Mouse (Mus musculus): Measurements from ENCODE around the gene Alk. TPM values are rescaled to one million over a fixed set of nuclear protein-coding genes. Genes with fewer than 3 reads are reported as not detected.

The Alk gene
- polyA plus RNA-seq, 1 experiment from 2014 or later = 0.11 TPM

GRCm38 (mm10) chr17:72076306-72076921 lies 528.0 kb downstream of the Alk start:
- no peak overlapping the region for H3K9ac ChIP-seq (ENCODE audit: low read depth, low read length)
- ATAC-seq (ENCODE audit: low FRiP score, low TSS enrichment) = peak; percentile 83; the same call in 1 of the 2 replicates
- no peaks in the 10 kb centered on the region for H3K36me3 ChIP-seq (ENCODE audit: control insufficient read depth, insufficient read depth, low read length)
- H3K4me2 ChIP-seq (replicated peaks; ENCODE audit: low read depth, low read length) = no peak overlapping the region
- H3K27ac ChIP-seq (ENCODE audit: low read depth, low read length) = no peak overlapping the region
- H3K9me3 ChIP-seq (ENCODE audit: control insufficient read depth, low read length) = no peaks in the 10 kb centered on the region
- H3K4me1 ChIP-seq (ENCODE audit: control insufficient read depth, insufficient read depth, low read length) = no peaks in the 10 kb centered on the region
- H3K4me3 ChIP-seq (ENCODE audit: low read length) = no peak overlapping the region
- 14% methylated on average over 12 of the region's 12 CpGs for WGBS
- H3K27me3 ChIP-seq (ENCODE audit: control insufficient read depth, insufficient read depth, low read length) = no peaks in the 10 kb centered on the region

- Histone ChIP-seq H3K4me1 (ENCODE audit: control insufficient read depth, insufficient read depth, low read length) (no peaks in the 10 kb centered on the region), H3K27ac (ENCODE audit: low read depth, low read length) (no peak overlapping the region), H3K4me2 (replicated peaks; ENCODE audit: low read depth, low read length) (no peak overlapping the region), H3K27me3 (ENCODE audit: control insufficient read depth, insufficient read depth, low read length) (no peaks in the 10 kb centered on the region), H3K9me3 (ENCODE audit: control insufficient read depth, low read length) (no peaks in the 10 kb centered on the region), H3K4me3 (ENCODE audit: low read length) (no peak overlapping the region), H3K36me3 (ENCODE audit: control insufficient read depth, insufficient read depth, low read length) (no peaks in the 10 kb centered on the region), H3K9ac (ENCODE audit: low read depth, low read length) (no peak overlapping the region)
- no peak for ATAC-seq (ENCODE audit: low FRiP score, low TSS enrichment)
- WGBS = 64% methylated on average over 1 of the region's 1 CpGs
These were observed 532.6 kb downstream of the Alk start for GRCm38 (mm10) chr17:72071871-72072270.

- Histone ChIP-seq H3K4me3 (ENCODE audit: low read length) (no peak overlapping the region), H3K36me3 (ENCODE audit: control insufficient read depth, insufficient read depth, low read length) (no peaks in the 10 kb centered on the region), H3K9ac (ENCODE audit: low read depth, low read length) (no peak overlapping the region), H3K4me1 (ENCODE audit: control insufficient read depth, insufficient read depth, low read length) (no peaks in the 10 kb centered on the region), H3K4me2 (replicated peaks; ENCODE audit: low read depth, low read length) (no peak overlapping the region), H3K9me3 (ENCODE audit: control insufficient read depth, low read length) (no peaks in the 10 kb centered on the region), H3K27me3 (ENCODE audit: control insufficient read depth, insufficient read depth, low read length) (no peaks in the 10 kb centered on the region), H3K27ac (ENCODE audit: low read depth, low read length) (no peak overlapping the region)
- 60% methylated on average over 6 of the region's 6 CpGs for WGBS
- ATAC-seq (ENCODE audit: low FRiP score, low TSS enrichment) = no peak
These were observed 536.3 kb downstream of the Alk start for GRCm38 (mm10) chr17:72068176-72068575.

GRCm38 (mm10) chr17:72062978-72063377 lies 541.4 kb downstream of the Alk start:
- Histone ChIP-seq H3K4me3 (ENCODE audit: low read length) (no peak overlapping the region), H3K4me2 (replicated peaks; ENCODE audit: low read depth, low read length) (no peak overlapping the region), H3K9me3 (ENCODE audit: control insufficient read depth, low read length) (no peaks in the 10 kb centered on the region), H3K9ac (ENCODE audit: low read depth, low read length) (no peak overlapping the region), H3K36me3 (ENCODE audit: control insufficient read depth, insufficient read depth, low read length) (no peaks in the 10 kb centered on the region), H3K4me1 (ENCODE audit: control insufficient read depth, insufficient read depth, low read length) (no peaks in the 10 kb centered on the region), H3K27me3 (ENCODE audit: control insufficient read depth, insufficient read depth, low read length) (no peaks in the 10 kb centered on the region), H3K27ac (ENCODE audit: low read depth, low read length) (no peak overlapping the region)
- 84% methylated on average over 3 of the region's 3 CpGs for whole genome bisulfite sequencing
- ATAC-seq (ENCODE audit: low FRiP score, low TSS enrichment) = no peak

DNA sequence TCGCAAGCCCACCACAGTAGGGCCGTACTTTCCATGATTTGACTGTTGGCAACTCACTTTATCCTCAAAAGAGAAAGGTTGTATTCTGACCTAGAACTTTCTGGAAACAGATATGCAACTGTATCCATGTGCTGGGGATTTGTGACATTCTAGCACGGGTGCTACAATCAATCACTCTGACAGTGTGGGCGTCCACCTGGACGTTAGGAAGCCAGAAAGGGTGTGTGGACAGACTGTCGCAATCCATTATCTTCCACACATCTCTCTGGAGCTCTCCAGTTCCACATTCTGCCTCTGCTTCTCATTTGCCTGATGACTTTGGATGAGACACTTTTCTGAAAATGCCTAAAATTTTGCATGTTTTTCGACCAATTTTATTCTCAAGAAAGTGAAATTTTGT lies 545.1 kb downstream of the Alk start:
- ATAC-seq (ENCODE audit: low FRiP score, low TSS enrichment) = no peak
- WGBS = 52% methylated on average over 7 of the region's 7 CpGs
- H3K4me1 ChIP-seq (ENCODE audit: control insufficient read depth, insufficient read depth, low read length) = no peaks in the 10 kb centered on the region

DNA sequence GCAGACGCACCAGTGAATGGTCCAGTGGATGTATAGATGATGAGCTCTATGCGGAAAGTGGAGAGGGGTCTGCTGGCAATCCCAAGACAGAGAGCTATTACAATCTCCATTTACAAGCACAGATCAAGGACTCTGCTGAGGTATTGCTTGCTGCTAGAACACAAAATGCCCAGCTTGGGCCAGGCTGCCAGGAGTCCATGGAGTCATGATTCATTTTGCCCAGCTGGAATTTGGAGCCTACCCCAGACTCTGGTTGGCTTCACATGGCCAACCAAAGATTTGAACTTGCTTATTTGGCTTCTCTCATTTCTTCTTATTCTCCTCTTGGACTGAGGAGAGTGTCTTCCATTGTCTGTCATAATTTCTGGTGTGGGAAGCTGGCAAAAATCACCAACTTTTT lies 558.8 kb downstream of the Alk start:
- Histone ChIP-seq H3K4me2 (replicated peaks; ENCODE audit: low read depth, low read length) (no peak overlapping the region), H3K4me3 (ENCODE audit: low read length) (no peak overlapping the region)
- 82% methylated on average over 2 of the region's 2 CpGs for WGBS

More for the DNA sequence above, 545.1 kb downstream of the Alk start:
- H3K36me3 ChIP-seq (ENCODE audit: control insufficient read depth, insufficient read depth, low read length) = no peaks in the 10 kb centered on the region
- no peak overlapping the region for H3K4me2 ChIP-seq (replicated peaks; ENCODE audit: low read depth, low read length)
- no peaks in the 10 kb centered on the region for H3K9me3 ChIP-seq (ENCODE audit: control insufficient read depth, low read length)
- H3K4me3 ChIP-seq (ENCODE audit: low read length) = no peak overlapping the region
- no peak overlapping the region for H3K9ac ChIP-seq (ENCODE audit: low read depth, low read length)
- no peaks in the 10 kb centered on the region for H3K27me3 ChIP-seq (ENCODE audit: control insufficient read depth, insufficient read depth, low read length)
- no peak overlapping the region for H3K27ac ChIP-seq (ENCODE audit: low read depth, low read length)

GRCm38 (mm10) chr17:72043667-72044390 lies 560.6 kb downstream of the Alk start:
- no peaks in the 10 kb centered on the region for H3K9me3 ChIP-seq (ENCODE audit: control insufficient read depth, low read length)
- no peak for ATAC-seq (ENCODE audit: low FRiP score, low TSS enrichment)
- H3K27me3 ChIP-seq (ENCODE audit: control insufficient read depth, insufficient read depth, low read length) = no peaks in the 10 kb centered on the region
- H3K4me2 ChIP-seq (replicated peaks; ENCODE audit: low read depth, low read length) = no peak overlapping the region
- H3K9ac ChIP-seq (ENCODE audit: low read depth, low read length) = no peak overlapping the region
- no peaks in the 10 kb centered on the region for H3K36me3 ChIP-seq (ENCODE audit: control insufficient read depth, insufficient read depth, low read length)
- H3K27ac ChIP-seq (ENCODE audit: low read depth, low read length) = no peak overlapping the region
- 77% methylated on average over 11 of the region's 11 CpGs for whole genome bisulfite sequencing
- no peak overlapping the region for H3K4me3 ChIP-seq (ENCODE audit: low read length)
- no peaks in the 10 kb centered on the region for H3K4me1 ChIP-seq (ENCODE audit: control insufficient read depth, insufficient read depth, low read length)

More for the DNA sequence above, 558.8 kb downstream of the Alk start:
- Histone ChIP-seq H3K9ac (ENCODE audit: low read depth, low read length) (no peak overlapping the region), H3K9me3 (ENCODE audit: control insufficient read depth, low read length) (no peaks in the 10 kb centered on the region), H3K4me1 (ENCODE audit: control insufficient read depth, insufficient read depth, low read length) (no peaks in the 10 kb centered on the region), H3K27me3 (ENCODE audit: control insufficient read depth, insufficient read depth, low read length) (no peaks in the 10 kb centered on the region), H3K27ac (ENCODE audit: low read depth, low read length) (no peak overlapping the region), H3K36me3 (ENCODE audit: control insufficient read depth, insufficient read depth, low read length) (no peaks in the 10 kb centered on the region)
- no peak for ATAC-seq (ENCODE audit: low FRiP score, low TSS enrichment)

GRCm38 (mm10) chr17:72043001-72043666 lies 561.3 kb downstream of the Alk start:
- no peaks in the 10 kb centered on the region for H3K27me3 ChIP-seq (ENCODE audit: control insufficient read depth, insufficient read depth, low read length)
- H3K9me3 ChIP-seq (ENCODE audit: control insufficient read depth, low read length) = no peaks in the 10 kb centered on the region
- no peak overlapping the region for H3K4me3 ChIP-seq (ENCODE audit: low read length)
- no peaks in the 10 kb centered on the region for H3K36me3 ChIP-seq (ENCODE audit: control insufficient read depth, insufficient read depth, low read length)
- H3K9ac ChIP-seq (ENCODE audit: low read depth, low read length) = no peak overlapping the region
- WGBS = 64% methylated on average over 9 of the region's 9 CpGs
- no peak overlapping the region for H3K4me2 ChIP-seq (replicated peaks; ENCODE audit: low read depth, low read length)
- no peak overlapping the region for H3K27ac ChIP-seq (ENCODE audit: low read depth, low read length)
- no peaks in the 10 kb centered on the region for H3K4me1 ChIP-seq (ENCODE audit: control insufficient read depth, insufficient read depth, low read length)
- ATAC-seq (ENCODE audit: low FRiP score, low TSS enrichment) = peak; percentile 35; the same call in 1 of the 2 replicates
